Mouse (Mus musculus): Measurements from ENCODE around the gene Scgn. TPM values are rescaled to one million over a fixed set of nuclear protein-coding genes. Genes with fewer than 3 reads are reported as not detected.

Gene Scgn
- polyA plus RNA-seq, 1 experiment from 2014 or later: 1.0 TPM

Small RNA genes lying within 50 kb of the gene (microRNA-seq; reads per million reads assigned to microRNA genes)
- gene Gm44344: not detected

Other genes starting within 250 kb of the Scgn start
- gene Hist1h3c, start 245.6 kb downstream of the Scgn start, polyA plus RNA-seq (2015; fragmentation: Nextera tagmentation; extraction: Ambion mirVana): 1.3 and 1.9 TPM in 2 replicates
- gene Hist1h2bb, start 244.5 kb downstream of the Scgn start, polyA plus RNA-seq (2015; fragmentation: Nextera tagmentation; extraction: Ambion mirVana): 0.86 and 1.7 TPM in 2 replicates
- 10.5 and 12.7 TPM in 2 replicates for gene Hist1h2ab, start 240.1 kb downstream of the Scgn start, polyA plus RNA-seq (2015; fragmentation: Nextera tagmentation; extraction: Ambion mirVana)
- gene Hist1h3b, start 238.9 kb downstream of the Scgn start, polyA plus RNA-seq (2015; fragmentation: Nextera tagmentation; extraction: Ambion mirVana): 4.2 and 4.4 TPM in 2 replicates
- gene Hist1h4b, start 234.2 kb downstream of the Scgn start, polyA plus RNA-seq (2015; fragmentation: Nextera tagmentation; extraction: Ambion mirVana): 1.4 TPM in 1 of 2 replicates, not detected in the other
- gene Hist1h4a, start 230.0 kb downstream of the Scgn start, polyA plus RNA-seq (2015; fragmentation: Nextera tagmentation; extraction: Ambion mirVana): not detected in 2 replicates
- gene Hist1h3a, start 228.8 kb downstream of the Scgn start, polyA plus RNA-seq (2015; fragmentation: Nextera tagmentation; extraction: Ambion mirVana): 1.9 and 2.5 TPM in 2 replicates
- 0.56 and 1.2 TPM in 2 replicates for gene Hist1h1a, start 227.5 kb downstream of the Scgn start, polyA plus RNA-seq (2015; fragmentation: Nextera tagmentation; extraction: Ambion mirVana)
- not detected in 2 replicates for gene Trim38, start 221.3 kb downstream of the Scgn start, polyA plus RNA-seq (2015; fragmentation: Nextera tagmentation; extraction: Ambion mirVana)
- gene Slc17a2, start 184.2 kb downstream of the Scgn start, polyA plus RNA-seq (2015; fragmentation: Nextera tagmentation; extraction: Ambion mirVana): not detected in 2 replicates
- gene Slc17a3, start 151.8 kb downstream of the Scgn start, polyA plus RNA-seq (2015; fragmentation: Nextera tagmentation; extraction: Ambion mirVana): not detected in 2 replicates
- gene Slc17a1, start 123.5 kb downstream of the Scgn start, polyA plus RNA-seq (2015; fragmentation: Nextera tagmentation; extraction: Ambion mirVana): not detected in 2 replicates
- 0.09 TPM in 1 of 2 replicates, not detected in the other for gene Slc17a4, start 76.2 kb downstream of the Scgn start, polyA plus RNA-seq (2015; fragmentation: Nextera tagmentation; extraction: Ambion mirVana)
- gene Hist1h2ba, start 57.1 kb downstream of the Scgn start, polyA plus RNA-seq (2015; fragmentation: Nextera tagmentation; extraction: Ambion mirVana): not detected in 2 replicates
- not detected in 2 replicates for gene Hist1h2aa, start 56.8 kb downstream of the Scgn start, polyA plus RNA-seq (2015; fragmentation: Nextera tagmentation; extraction: Ambion mirVana)

Data from hindbrain, embryonic 13.5 days (tissue).